Mouse (Mus musculus) adrenal gland, postnatal 25 days (tissue): ENCODE results near the gene Icam4. TPM values are rescaled to one million over a fixed set of nuclear protein-coding genes. Genes with fewer than 3 reads are reported as not detected.

Experiments
- DNase-seq: peaks from one replicate; pipeline ENCODE4 v3.0.0; 2021; ENCODE audit warnings: mixed read lengths
- total RNA-seq: library from RNA; stranded (reverse); gene quantifications from 2 replicates; pipeline ENCODE4 v1.2.3, GENCODE M21; 2021

Icam4 gene
- total RNA-seq, 1 experiment from 2014 or later = 1.6 TPM

DNA sequence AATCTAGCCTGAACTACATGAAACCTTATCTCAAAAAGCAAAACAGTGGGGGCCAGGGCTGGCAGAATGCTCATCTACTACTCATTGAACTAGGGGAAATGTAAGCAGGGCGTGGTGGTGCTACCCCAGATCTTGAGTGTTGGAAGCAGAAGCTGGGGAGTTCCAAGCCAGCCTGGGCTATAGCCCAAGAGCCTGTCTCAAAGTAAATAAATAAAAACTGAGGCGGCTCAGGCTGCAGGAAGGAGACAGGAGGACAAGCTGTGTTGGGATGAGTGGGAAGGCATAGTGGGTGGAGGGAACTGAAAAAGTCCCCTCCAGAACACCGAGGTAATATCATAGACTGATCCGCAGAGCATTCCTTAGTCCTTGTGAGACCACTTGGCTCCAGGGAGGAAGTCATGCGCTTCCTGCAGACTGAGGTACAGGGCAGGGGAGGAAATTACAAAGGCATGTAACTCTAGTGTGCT lies 17.3 kb upstream of the Icam4 start:
- DNase-seq = no peak

GRCm38 (mm10) chr9:21012368-21012767 lies 16.8 kb upstream of the Icam4 start:
- DNase-seq = no peak

GRCm38 (mm10) chr9:21014691-21015570 lies 14.2 kb upstream of the Icam4 start:
- DNase-seq = no peak

GRCm38 (mm10) chr9:21015571-21016130 lies 13.5 kb upstream of the Icam4 start, which contains the start of gene Icam1:
Gene Icam1, plus strand, starts transcription at chr9:21015985.
- DNase-seq = peak; percentile 62

DNA sequence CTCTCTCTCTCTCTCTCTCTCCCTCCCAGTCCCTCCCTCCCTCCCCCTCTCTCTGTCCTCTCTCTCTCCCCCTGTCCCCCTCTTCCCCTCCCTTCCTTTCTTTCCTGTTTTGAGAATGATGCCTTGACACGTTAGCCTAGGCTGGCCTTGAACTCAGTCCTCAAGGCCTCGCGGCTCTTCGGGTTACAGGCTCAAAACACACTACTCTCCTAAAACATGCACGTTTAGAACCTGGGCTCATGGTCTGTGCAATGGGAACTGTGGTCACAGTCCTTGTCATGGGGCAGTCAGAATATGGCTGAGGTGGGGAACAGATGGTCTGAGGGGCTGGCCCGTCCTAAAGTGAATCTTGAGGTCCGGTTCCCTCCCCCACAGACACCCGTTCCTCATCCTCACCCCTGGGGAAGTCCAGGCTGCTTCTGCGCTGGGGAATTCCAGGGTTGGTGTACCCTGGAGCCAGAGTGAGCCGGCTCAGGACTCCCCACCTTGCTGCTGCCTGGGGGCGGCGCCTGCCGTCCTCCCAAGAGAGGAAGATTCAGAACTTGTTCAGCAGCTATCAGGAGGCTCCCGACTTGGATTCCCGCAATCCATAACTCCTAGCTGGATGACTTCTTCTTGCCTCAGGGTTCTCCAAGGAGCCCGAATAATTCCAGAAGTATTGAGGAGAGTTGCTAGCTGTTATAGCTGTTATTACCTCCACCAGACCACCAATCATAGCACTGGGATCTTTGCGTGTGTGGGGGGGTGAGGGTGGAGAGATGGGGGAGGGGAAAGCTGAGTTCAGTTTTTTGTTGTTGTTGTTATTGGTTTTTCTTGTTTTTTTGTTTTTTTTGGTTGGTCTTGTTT lies 12.6 kb upstream of the Icam4 start:
- DNase-seq = no peak

GRCm38 (mm10) chr9:21017177-21017575 lies 12.0 kb upstream of the Icam4 start:
- DNase-seq = no peak

- no peak for DNase-seq
Measured at GRCm38 (mm10) chr9:21018600-21018999, 10.6 kb upstream of the Icam4 start.

DNA sequence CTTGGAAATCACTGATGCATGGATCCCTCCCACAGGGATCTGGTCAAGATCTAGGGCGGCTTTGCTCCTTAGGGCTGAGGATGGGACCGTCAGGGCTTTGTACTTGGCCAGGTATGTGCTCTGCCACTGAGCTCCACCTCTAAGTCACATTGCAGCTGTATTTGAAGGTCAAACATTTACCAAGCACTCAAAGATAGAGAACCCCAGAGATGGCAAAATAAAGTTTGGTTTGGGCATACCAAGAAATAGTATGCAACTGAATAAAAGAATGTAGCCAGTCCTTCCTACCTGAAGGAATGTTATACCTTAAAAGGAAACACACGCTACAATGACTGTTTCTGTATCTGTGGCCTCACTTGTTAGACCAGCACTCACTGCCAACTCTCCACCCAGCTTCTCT lies 7.8 kb upstream of the Icam4 start:
- DNase-seq = no peak

GRCm38 (mm10) chr9:21022288-21022687 lies 6.9 kb upstream of the Icam4 start:
- no peak for DNase-seq

DNA sequence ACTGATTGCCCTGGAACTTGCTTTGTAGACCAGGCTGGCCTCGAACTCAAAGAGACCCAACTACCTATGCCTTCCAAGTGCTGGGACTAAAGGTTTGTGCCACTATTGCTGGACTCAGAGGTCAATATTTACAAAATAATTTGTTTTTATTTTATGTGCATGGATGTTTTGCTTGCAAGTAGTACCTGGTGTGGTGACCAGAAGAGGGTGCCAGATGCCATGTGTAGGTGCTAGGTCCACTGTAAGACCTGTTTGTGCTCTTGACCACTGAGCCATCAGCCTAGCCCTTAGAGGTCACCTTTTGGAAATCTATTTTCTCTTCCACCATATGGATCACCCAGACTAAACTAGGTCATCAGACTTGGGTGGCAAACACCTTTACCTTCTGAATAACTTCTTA lies 6.4 kb upstream of the Icam4 start:
- no peak for DNase-seq

DNA sequence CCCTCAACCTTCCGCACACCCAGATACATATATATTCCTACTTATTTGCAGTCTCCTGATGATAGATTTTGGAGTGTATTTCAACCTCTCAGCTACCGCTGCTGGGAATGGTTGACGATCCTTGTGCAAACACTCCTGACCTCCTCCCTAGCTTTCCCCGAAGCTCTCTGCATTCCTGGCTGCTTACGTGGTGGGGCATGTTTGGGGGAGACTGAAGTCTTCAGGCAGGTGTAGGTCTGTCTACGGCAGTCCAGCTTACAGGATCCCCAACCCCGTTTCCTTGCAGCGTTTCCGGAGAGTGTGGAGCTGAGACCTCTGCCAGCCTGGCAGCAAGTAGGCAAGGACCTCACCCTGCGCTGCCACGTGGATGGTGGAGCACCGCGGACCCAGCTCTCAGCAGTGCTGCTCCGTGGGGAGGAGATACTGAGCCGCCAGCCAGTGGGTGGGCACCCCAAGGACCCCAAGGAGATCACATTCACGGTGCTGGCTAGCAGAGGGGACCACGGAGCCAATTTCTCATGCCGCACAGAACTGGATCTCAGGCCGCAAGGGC lies 3.8 kb upstream of the Icam4 start:
- no peak for DNase-seq

DNA sequence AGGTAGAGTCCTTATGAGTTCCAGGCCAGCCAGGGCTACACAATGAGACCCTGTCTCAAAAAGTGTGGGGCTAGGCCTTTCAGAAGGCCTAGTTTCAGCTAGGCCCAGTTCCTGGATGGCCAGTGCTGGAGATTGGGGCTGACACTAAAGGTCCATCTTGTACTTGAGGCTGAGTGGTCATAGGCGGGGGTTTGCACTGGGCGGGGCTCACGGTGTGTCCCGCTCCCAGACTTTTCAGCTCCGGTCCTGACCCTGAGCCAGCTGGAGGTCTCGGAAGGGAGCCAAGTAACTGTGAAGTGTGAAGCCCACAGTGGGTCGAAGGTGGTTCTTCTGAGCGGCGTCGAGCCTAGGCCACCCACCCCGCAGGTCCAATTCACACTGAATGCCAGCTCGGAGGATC lies 2.3 kb upstream of the Icam4 start:
- DNase-seq = no peak

GRCm38 (mm10) chr9:21027774-21028290 lies 1.3 kb upstream of the Icam4 start:
- DNase-seq = no peak

GRCm38 (mm10) chr9:21028560-21029110 lies 538 bp upstream of the Icam4 start:
- DNase-seq = no peak

GRCm38 (mm10) chr9:21030055-21030600 lies 955 bp downstream of the Icam4 start:
- DNase-seq = no peak

GRCm38 (mm10) chr9:21030781-21031250 lies 1.6 kb downstream of the Icam4 start:
- DNase-seq = peak; percentile 80

DNA sequence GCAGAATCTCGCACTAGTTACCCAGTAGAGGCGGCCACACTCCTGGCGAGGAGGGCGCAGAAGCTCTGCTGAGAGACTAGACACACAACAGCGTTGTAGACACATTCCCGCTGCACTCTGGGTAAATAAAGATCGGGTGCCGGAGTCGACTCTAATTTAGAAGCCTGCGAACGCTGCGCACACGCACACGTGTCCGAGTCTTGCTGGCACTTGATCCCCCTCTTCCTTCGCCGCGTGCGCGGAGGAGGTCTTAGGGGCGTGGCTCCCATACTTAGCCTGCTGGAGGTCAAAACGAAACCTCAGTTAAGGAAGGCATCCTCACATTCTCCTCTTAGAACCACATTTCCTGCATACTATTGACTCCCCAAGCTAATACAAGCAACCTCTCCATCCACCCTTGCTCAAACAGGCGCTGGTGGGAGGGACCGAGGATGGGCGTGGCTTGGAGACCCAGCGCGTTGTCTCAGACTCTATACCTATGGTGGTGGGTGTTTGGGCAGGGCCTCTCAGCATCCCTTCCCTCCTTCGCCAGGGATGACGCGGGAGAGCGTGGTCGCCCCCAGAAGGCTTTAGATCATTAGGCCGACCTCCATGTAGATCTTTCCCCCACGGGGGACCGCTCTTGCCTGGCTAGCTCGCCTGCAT lies 2.2 kb downstream of the Icam4 start:
- DNase-seq = peak; percentile 51

DNA sequence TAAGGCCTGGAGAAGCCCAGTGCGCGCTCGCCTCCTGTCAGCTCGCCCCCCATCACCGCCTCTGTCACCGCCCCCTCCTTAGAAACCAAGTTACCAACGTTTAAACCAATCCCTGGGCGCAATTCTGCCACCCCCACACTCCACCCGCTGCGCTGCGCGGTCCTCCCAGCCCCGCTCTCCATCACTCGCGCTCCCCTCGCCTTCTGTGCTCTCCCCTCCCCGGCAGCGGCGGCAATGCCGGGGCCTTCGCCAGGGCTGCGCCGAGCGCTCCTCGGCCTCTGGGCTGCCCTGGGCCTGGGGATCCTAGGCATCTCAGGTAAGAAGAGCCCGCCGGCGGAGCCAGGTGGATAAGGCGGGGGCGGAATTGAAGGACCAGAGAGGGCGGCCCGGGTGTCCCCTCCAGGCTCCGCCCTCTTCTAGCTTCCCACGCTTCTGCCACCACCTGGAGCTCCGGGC lies 2.8 kb downstream of the Icam4 start, which contains the start of gene Icam5:
Icam5 (plus strand) TSS at position 178 of the 456 bp plus-strand sequence.
- no peak for DNase-seq

- DNase-seq = no peak
Measured at GRCm38 (mm10) chr9:21032491-21032890, 3.3 kb downstream of the Icam4 start.

DNA sequence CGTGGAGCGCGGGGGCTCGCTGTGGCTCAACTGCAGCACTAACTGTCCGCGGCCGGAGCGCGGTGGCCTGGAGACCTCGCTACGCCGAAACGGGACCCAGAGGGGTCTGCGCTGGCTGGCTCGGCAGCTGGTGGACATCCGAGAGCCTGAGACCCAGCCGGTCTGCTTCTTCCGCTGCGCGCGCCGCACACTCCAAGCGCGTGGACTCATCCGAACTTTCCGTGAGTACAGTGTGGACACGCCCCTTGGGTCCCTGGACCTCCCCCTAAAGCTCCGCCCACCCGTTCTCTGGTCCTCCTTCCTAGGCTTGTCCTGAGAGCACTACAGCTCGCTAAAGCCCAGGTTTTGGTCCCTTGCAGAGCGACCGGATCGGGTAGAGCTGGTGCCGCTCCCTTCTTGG lies 4.0 kb downstream of the Icam4 start:
- DNase-seq = peak; percentile 86
